Mouse (Mus musculus) cerebellum, adult 9-11 months (tissue): ENCODE data around the gene Nup98.
A peak's percentile ranks its signal among the peaks of the same experiment; 100 is the strongest.

Source experiments
- DNase-seq: peaks from one replicate; pipeline ENCODE4 v3.0.0; 2022

The Nup98 gene

GRCm38 (mm10) chr7:102113151-102113729 is 96.7 kb downstream of the Nup98 start:
- no peak for DNase-seq

- no peak for DNase-seq
Measured at GRCm38 (mm10) chr7:102109746-102110145, 100.2 kb downstream of the Nup98 start.

- no peak for DNase-seq
Measured at GRCm38 (mm10) chr7:102109171-102109570, 100.8 kb downstream of the Nup98 start, which contains the start of gene Art5. Art5 (minus strand) TSS chr7:102109489.

DNA sequence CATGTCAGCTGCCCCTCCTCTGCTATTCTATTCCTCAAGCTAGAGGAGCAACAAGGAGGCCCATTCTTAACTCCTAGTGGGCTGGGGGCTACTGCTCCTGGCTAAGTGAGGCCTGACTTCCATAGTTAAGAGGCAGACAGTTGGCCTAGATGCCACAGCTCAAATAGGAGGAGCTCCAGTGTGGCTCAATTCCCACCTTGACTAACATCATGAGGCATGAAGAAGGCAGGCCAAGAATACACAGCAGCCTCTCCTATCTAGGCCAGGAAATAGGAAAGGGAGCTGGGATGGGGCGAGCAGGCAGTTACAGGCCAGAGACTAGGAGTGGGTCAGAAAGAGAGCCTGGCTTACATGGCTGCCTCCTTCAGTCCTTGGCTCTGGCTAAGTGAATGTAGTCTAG is 101.8 kb downstream of the Nup98 start:
- no peak for DNase-seq

DNA sequence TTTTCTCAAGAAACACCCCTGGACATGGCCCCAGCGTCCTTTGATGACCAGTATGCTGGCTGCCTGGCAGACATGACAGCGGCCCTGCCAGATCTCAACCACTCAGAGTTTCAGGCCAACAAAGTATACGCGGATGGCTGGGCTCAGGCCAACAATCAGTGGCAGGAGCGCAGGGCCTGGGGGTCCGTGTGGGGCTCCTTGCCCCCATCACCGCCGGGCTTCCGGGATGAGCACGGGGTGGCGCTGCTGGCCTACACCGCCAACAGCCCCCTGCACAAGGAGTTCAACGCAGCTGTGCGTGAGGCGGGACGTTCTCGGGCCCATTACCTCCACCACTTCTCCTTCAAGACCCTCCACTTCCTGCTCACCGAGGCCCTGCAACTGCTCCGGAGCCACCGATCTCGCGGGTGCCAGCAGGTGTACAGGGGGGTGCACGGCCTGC is 103.3 kb downstream of the Nup98 start:
- DNase-seq, result no peak

GRCm38 (mm10) chr7:102104126-102104525 is 105.8 kb downstream of the Nup98 start:
- peak; percentile 70 for DNase-seq

- DNase-seq, result no peak
Measured at GRCm38 (mm10) chr7:102103555-102103954, 106.4 kb downstream of the Nup98 start.

GRCm38 (mm10) chr7:102102696-102103095 is 107.3 kb downstream of the Nup98 start:
- DNase-seq, result no peak

- no peak for DNase-seq
Measured at GRCm38 (mm10) chr7:102102241-102102640, 107.7 kb downstream of the Nup98 start.

GRCm38 (mm10) chr7:102101487-102101886 is 108.5 kb downstream of the Nup98 start, which contains the start of gene Art1:
Art1 (plus strand) TSS chr7:102101743.
- DNase-seq, result no peak

DNA sequence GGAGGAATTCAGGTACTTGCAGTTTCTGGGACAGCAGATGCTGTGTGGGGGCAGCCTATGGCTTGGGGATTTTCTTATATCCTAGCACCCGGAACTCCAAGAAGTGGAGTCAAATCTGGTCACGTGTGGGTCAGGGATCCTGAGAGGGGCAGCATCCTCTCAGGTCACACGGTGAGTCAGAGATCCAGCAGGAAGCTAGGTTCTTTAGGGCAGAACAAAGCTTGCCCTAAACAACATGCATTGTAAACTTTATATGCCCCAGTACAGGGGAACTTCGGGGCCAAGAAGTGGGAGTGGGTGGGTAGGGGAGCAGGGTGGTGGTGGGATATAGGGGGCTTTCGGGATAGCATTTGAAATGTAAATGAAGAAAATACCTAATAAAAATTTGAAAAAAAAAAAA is 109.1 kb downstream of the Nup98 start:
- no peak for DNase-seq

GRCm38 (mm10) chr7:102099760-102100661 is 110.0 kb downstream of the Nup98 start:
- DNase-seq, result no peak

DNA sequence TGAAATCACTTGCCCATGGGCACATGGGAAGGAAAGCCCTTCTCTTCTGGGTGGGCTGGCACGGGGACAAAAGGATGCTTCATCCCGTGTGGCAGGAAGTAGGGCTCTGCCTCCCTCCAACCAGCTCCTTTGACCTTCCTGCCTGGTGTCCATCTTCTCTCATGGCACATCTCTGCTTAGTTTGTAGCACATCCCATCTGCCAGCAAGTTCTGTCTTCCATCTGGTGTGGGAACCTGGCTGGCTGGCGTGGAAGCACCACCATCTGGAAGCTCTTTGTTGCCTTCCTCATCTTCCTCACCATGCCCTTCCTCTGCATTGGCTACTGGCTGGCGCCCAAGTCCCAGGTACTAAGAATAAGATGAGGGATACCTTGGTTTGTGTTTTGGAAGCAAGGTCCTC is 122.6 kb downstream of the Nup98 start:
- DNase-seq, result peak; percentile 58

- no peak for DNase-seq
Measured at GRCm38 (mm10) chr7:102084041-102084696, 125.8 kb downstream of the Nup98 start.

- DNase-seq, result no peak
Measured at GRCm38 (mm10) chr7:102082816-102083215, 127.2 kb downstream of the Nup98 start, which contains the start of gene Trpc2. Trpc2 (plus strand) TSS chr7:102083116.

GRCm38 (mm10) chr7:102081784-102082183 is 128.2 kb downstream of the Nup98 start:
- DNase-seq, result no peak

DNA sequence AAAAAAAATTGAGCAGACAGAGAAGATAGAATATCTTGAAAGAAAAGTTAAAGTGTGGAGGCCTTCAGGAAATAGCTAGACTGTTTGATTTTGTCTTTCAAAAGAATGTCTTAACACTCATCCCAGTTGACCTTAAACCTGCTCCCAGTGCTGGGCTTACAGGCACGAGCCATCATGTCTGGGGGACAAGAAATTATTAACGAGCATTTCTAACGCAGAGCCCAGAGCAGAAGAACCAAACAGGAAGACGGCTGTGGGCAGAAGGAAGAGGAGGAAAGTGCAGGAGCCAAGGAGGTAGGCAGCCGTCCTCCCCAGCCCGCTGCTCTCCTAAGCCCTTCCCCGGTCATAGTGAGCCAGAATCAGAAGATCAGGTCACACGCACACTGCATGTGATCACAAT is 129.7 kb downstream of the Nup98 start:
- DNase-seq, result no peak

DNA sequence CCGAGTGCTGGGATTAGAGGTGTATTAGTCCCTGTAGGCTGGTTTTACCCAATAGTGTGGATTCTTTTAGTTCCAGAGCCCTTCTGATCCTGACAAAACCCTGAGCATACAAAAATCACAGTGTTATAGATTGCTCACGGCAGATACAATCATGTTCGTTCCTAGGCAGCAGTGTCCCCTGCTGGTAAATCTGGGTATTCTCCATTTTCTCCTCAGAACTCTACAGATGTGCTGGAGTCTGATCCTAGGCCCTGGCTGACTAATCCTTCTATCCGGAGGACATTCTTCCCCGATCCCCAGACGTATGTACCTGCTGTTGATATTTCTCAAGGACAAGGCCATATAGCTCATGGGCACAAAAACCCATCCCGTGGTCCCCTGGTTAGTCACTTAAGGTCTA is 131.5 kb downstream of the Nup98 start:
- DNase-seq, result no peak

GRCm38 (mm10) chr7:102076714-102077296 is 133.2 kb downstream of the Nup98 start:
- no peak for DNase-seq
